Mouse (Mus musculus) cerebellum, postnatal 4 days (tissue): Measurements from ENCODE around the gene Sspo.

Source experiments
- DNase-seq, 2 experiments: peaks; one replicate each; pipeline ENCODE4 v3.0.0; 2022; ENCODE audit warnings: low spot score in 2 of 2, mixed read lengths in 1 of 2

The Sspo gene

DNA sequence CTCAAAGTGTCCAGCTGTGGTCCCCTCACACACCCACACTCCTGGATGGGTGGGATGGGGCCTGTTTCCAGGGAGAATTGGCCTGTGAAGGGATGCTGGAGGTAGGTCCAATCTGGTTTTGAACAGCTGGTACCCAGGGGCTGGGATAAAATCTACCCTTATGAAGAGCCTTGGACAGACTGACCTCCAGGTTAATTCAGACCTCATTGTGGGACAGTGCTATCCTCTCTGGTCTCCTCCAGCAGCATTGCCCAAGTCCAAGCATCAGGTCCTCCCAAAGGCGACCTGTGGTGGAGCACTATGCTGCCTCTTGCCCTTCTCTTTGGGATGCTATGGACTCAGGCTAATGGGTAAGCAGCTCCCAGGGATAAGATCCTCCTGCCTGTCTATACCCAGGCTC lies at the start of gene Sspo:
TSS of gene Sspo (plus strand) at position 301 of the 400 bp plus-strand sequence.
- DNase-seq, result no peak

DNA sequence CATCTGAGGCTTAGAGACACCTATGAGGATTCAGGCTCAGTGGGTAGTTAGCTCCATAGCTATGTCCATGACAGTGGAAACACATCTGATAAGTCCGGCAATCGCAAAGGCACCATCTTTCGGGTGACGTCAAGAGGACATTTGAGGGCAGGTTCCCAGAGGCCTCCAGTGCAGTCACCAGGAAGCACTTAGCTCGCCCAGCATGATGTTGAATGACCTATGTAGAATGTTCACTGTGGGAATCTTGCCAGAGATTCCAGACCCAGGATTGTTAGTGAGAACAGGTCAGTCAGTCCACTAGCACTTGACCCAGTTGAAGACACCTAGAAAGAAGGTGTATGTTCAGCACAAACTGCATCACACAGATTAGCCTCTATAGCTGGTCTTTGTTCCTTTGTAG lies 48.1 kb upstream of the Sspo start:
- DNase-seq, result no peak

DNA sequence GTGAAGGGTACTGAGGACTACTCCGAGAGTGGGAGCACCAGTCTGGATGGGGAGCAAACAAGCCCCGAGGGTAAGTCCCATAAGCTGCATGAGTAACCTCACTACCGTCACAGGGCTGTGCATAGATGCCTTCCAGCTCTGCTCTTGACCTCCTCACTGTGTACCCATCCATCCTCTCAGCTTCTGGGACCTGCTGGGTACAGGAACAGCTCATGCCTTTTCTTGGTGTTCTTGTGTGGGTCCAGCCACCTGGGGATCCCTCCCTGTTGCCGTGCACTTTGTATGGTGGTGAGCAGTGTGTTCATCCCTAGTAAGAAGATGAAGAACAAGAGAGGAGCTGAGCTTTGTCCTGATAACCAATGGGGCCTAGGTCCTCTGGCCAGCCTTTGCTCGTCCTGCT lies 44.0 kb upstream of the Sspo start:
- DNase-seq, result no peak

DNA sequence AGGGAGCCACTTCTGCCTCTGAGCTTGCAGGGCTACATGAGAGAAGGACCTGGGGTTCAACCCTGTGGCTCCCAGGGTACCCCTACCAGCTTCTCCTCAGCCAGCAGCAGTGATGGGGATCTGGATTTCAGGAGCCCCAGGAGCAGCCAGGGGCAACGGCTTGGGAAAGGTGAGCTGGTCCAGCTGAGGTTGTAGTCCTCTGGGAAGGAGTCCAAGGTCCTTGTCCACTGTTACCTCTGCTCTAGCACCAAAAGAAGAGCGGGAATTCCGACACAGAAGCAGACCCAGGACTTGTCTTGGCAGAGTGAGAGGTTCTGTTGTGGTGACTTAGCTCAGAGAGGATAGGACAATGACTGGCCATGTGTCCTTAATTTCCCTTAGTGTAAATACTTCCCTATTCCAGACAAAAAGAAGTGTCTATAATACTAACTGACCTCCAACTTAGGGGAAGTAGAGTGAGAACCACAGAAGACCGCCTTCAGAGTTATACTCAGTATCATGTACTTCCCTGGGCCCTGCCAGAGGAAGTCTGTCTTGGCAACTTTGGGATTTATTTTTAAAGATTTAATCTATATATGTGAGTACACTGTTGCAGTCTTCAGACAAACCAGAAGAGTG lies 38.2 kb upstream of the Sspo start:
- DNase-seq, result no peak

DNA sequence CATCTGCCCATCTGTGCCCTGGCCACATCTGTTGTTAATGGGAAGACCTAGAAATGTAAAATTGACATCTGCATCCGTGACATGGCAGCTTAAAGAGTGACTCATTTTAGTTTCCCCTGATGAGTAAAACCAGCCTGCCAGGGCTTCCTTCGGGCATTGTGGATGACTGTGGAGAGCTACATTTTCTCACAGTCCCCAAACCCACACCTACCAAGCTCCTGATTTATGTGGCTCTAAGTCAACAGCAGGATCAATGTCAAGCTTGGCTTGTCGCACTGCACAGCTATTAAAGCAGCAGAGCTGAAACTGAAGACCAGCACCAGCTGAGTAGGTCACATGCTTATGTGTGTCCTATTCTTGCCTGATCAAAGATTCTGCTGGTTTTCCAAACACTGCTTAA lies 37.5 kb upstream of the Sspo start:
- DNase-seq, result no peak

- DNase-seq, result no peak
These were observed 36.6 kb upstream of the Sspo start for GRCm38 (mm10) chr6:48411193-48412092.

- DNase-seq, result no peak
These were observed 35.9 kb upstream of the Sspo start for GRCm38 (mm10) chr6:48412147-48412546.

DNA sequence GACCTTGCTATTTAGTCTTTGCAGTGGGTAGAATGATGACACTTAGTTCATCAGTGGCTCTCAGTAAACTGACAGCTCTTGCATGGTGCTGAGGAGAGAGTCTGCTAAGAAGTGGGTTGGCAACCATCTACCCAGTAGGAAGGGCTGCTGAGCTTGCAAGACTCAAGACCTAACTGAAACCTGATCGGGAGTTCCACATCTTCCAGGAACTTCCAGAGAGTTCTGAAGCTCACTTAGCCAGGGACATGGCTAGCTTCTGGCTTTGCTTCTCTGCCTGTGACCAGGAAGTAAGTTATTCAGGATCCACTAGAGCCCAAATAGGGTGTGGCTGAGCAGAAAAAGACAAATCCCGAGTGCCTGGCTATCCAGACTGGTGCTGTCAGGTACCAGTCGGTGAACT lies 35.4 kb upstream of the Sspo start:
- no peak for DNase-seq

DNA sequence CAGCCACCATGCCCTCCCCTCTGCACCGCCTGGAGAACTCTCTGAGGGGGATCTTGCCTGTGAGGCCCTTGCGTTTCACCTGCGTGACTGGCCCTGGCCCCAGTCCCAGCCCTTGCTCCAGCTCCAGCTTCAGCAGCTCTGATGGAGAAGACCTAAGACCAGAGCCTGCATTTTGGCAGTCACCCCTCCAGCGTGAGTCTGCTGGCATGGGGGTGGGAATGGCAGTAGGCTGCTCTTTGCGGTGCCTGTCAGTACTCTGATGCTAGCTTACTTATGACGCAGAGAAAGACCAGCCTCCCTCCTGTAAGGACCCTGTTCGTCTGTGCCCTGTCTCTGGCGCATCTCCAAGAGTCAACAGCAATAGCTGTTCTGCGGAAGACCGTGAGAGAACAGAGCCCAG lies 34.9 kb upstream of the Sspo start:
- no peak for DNase-seq

DNA sequence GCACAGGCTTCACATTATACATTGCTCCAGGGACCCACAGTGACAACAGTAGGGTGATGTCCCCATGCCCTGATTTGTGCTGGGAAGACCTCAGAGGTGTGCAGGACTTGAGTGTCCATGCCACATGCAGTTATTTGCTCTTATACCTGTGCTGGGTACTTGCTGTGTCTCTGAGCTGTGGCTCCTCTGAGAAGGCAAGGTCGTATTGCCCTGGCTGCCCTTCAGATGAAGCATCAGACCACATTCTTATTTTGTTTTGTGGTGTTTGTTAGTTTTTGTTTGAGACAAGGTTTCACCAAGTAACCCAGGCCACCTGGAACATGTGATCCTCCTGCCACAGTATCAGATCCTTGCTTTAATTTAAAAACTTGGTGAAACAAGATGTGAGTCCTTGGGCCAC lies 33.1 kb upstream of the Sspo start:
- DNase-seq, result no peak

- no peak for DNase-seq
These were observed 32.4 kb upstream of the Sspo start for GRCm38 (mm10) chr6:48415636-48416035.

GRCm38 (mm10) chr6:48416486-48416885 lies 31.5 kb upstream of the Sspo start:
- DNase-seq, result no peak

DNA sequence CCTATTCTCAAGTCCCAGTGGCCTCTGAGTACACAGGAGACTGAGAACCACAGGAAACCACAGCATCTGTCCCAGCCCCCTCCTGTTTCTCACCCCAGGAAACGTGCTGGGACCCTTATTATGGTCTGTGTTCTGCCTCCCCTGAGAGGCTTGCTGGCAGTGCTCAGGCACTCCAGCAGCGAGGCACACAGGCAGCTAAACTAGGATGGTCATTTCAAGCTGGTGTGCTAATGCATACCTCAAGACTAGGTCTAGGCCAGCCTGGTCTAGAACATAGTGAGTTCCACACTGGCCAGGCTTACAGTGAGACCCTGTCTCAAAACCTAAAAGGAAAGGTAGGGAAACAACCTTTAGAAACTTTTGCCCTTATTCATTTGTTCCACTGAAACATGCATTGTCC lies 27.4 kb upstream of the Sspo start:
- no peak for DNase-seq

DNA sequence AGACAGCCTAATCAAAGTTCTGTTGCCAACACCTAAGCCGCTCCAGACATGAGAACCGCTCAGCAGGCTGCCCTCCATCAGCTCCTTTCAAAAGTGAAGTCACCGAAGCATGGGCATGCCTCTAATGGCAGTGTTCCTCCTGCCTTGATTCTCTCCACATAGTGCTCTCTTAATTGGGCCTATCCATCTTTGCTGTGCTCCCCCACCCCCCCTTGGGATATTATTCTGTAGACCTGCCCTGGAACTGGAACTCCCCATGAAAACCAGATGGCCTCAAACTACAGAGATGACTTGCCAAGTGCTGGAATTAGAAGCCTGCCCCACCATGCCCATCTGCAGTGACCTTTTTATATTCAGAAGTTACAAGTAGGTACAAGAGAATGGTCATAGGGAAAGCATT lies 24.7 kb upstream of the Sspo start:
- no peak for DNase-seq

GRCm38 (mm10) chr6:48424074-48424473 lies 24.0 kb upstream of the Sspo start:
- DNase-seq, result no peak

- DNase-seq, result no peak
These were observed 21.1 kb upstream of the Sspo start for GRCm38 (mm10) chr6:48426956-48427355.

- DNase-seq, result no peak
These were observed 19.1 kb upstream of the Sspo start for GRCm38 (mm10) chr6:48428769-48429557.

DNA sequence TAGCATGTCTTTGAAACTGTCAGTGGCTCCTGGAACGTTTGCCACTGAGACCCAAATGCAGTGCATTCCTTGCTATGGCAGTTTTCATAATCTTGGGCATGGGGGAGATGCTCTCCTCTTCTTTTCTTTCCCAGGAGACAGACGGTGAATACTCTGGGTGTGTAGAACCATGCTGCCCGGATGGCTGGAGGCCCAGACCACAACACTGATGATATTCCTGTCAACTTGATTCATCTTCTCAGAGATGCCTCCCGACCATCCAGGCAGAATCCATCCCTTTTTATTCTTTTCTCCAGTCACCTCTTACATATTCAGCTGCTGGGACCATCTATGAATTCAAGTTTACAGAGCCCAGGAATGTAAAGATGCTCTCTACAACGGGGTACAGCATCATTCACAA lies 17.3 kb upstream of the Sspo start:
- no peak for DNase-seq

DNA sequence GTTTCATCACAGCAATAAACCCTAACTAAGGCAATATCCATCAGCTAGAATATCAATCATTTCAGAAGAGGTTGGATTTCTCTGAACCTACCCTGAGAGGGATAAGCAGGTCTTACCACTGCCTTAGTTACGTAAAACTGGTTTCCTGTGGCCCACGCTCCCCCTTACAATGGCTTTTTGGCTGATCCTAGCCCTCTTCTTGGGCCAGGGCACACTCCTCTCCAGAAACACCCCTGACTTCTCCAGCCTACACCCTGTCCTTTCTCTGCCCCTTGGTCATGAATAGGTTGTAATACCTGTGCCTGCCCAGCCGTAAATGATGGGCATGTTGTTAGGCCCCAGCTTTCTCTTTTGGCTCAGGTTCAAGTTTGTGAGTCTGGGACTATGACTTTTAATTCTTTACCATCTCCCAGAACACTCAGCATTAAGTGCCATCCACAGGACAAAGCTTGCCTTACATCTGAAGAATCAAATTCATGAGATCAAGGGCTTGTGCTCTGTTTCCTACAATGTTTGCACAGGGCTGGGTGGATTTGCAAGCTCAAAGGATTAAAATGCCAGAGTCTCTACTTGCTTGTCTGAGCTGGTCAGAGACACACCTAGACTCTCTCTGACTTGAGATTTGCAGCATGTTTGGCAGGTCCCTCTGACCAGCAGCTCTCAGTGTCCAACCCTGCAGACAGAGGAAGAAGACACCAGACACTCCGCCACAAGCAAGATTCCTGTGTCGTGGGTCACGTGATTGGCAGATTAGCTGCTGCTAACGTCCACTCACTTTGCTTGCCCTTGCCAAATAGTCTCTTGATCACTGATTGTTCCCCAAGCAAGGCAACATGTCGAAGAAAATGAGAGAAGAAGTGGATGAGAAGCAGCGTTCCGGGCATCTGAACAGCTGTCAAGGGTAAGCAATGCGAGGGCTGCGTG lies 14.9 kb upstream of the Sspo start:
- DNase-seq, result no peak

DNA sequence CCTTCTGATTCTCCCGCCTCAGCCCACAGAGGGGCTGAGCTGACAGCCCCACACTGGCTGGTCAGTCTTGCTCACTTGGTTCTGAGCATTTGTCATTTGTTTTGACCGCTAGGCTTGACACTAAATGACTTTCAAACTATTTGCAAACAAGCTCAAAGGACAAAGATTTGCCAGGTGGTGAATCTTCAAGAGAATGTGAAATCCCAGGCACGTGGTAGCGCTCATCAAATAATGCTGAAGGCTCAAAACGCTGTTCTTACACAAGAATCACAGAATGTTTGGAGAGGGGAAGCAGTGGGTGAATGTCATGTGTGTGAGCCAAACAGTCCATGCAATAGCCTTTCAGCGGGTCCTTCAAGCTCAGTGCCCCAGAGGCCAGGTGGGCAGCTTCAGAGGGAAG lies 13.4 kb upstream of the Sspo start:
- DNase-seq, result no peak

GRCm38 (mm10) chr6:48435111-48435510 lies 12.9 kb upstream of the Sspo start:
- DNase-seq, result no peak
